Mouse (Mus musculus) erythroblast, embryonic 14.5 days (primary cell): ENCODE measurements at regions not wholly inside any gene's neighbourhood (a gene's known extent, or its start where the extent isn't known, plus 50 kb on each side); places are given as distances from the start of the nearest gene placed in this dataset.

Experiments
- H3K27me3 ChIP-seq: 2 replicates; pipeline ENCODE4 v1.6.1; 2012; ENCODE audit warnings: inconsistent platforms; ENCODE audit not compliant: control insufficient read depth
- H3K36me3 ChIP-seq: 2 replicates; pipeline ENCODE4 v1.6.1; 2012; ENCODE audit warnings: mild to moderate bottlenecking, inconsistent platforms; ENCODE audit not compliant: control insufficient read depth
- H3K4me1 ChIP-seq: 2 replicates; pipeline ENCODE4 v1.6.1; 2012; ENCODE audit warnings: inconsistent platforms; ENCODE audit not compliant: control insufficient read depth
- H3K4me3 ChIP-seq: replicated peaks from 2 replicates; pipeline ENCODE3; 2012; ENCODE audit warnings: moderate library complexity, mild to moderate bottlenecking, inconsistent platforms
- H3K9me3 ChIP-seq: 2 replicates; pipeline ENCODE4 v1.6.1; 2012; ENCODE audit warnings: low read length, inconsistent platforms, mixed read lengths; ENCODE audit not compliant: control insufficient read depth
- GATA1 ChIP-seq: IDR thresholded peaks from 2 replicates; pipeline ENCODE4 v1.6.1; 2012; ENCODE audit warnings: low read length, inconsistent platforms, mixed read lengths
- TAL1 ChIP-seq: IDR thresholded peaks from 3 replicates; pipeline ENCODE4 v1.6.1; 2012; ENCODE audit warnings: low read length, inconsistent platforms, mixed read lengths

DNA sequence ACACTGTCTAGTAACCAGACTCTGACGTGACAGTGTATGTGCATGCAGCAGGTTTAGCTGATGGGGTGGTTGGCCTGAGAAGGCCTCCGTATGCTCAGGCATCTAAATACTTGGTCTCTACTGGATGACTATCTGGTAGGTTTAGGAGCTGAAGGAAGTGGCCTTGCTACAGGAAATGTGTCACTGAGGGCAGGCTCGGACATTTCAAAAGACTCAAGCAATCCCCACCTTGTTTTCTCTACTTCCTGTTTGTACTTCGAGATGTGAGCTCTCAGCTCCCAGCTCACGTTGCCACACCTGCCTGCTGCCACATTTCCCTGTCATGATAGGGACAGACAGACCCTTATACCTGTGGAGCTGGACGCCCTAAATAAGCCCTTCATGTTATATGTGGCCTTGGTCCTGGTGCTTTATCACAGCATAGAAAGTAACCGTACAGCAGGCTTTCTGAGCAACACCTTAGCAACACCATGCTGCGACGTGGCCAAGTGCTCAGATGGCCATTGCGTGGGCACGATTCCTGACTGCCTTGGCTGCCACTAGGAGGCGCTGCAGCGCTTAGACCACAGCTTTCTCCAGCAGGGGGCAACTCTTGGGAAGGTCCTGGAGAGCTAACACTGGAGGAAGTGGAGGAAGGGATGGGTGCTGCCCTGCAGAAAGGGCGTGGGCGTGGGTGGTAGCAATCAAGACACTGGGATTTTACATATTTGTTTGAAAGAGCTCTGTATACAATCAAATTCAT is 165.8 kb upstream of the Zfp637 start:
- Histone ChIP-seq H3K4me3 (no peak overlapping the region), H3K36me3 (no peaks in the 10 kb centered on the region), H3K4me1 (no peaks in the 10 kb centered on the region), H3K27me3 (no peaks in the 10 kb centered on the region), H3K9me3 (no peaks in the 10 kb centered on the region; the same call in 1 of the 2 replicates)
- no peak for TF ChIP-seq TAL1
- TF ChIP-seq GATA1: no peak

GRCm38 (mm10) chr6:117676064-117676821 is 164.7 kb upstream of the Zfp637 start:
- no peak for TF ChIP-seq TAL1
- no peak for TF ChIP-seq GATA1
- Histone ChIP-seq H3K4me1 (no peaks in the 10 kb centered on the region), H3K36me3 (no peaks in the 10 kb centered on the region), H3K4me3 (no peak overlapping the region), H3K27me3 (no peaks in the 10 kb centered on the region), H3K9me3 (peaks cover 3% of the 10 kb centered on the region)

DNA sequence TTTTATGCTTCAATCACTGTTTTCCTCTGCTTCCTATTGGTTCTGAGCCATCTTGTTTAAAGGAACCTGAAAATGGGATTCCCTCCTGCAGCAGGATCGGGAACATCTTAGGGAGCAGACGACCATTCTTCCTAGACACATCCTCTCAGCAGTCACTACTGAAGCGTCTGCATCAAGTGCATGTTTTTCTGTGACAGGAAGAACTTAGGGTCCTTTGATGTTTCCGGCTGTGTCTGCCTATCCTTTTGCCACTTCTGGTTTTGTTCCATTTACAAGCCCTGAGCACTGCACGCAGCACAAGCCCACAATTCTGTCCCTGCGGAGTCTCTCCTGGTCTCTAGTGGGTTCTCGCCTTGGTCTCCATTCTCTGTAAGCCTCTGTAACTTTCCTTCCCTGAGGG is 163.9 kb upstream of the Zfp637 start:
- no peaks in the 10 kb centered on the region for H3K4me1 ChIP-seq
- TF ChIP-seq GATA1: no peak
- TF ChIP-seq TAL1: no peak
- H3K36me3 ChIP-seq: no peaks in the 10 kb centered on the region
- H3K4me3 ChIP-seq: no peak overlapping the region
- H3K27me3 ChIP-seq: no peaks in the 10 kb centered on the region
- peaks cover 5% of the 10 kb centered on the region for H3K9me3 ChIP-seq

DNA sequence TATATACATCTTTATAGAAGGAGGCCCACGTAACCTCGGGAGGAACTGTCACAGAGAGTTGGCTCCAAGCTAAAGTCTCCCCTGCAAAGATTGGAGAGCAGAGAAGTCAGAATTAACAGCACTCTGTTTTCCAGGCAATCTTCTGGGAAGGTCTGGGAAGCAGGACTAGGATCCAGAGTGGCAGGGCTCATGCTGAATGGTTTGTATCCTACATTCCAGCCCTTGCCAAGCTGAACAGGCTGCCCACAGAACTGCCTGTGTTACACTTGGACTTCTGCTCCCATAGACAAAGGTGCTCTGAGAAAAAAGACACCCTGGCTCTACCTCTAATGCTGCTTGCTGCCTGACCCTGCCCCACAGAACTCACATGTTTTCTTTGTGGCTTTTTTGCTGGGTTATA is 163.2 kb upstream of the Zfp637 start:
- H3K4me1 ChIP-seq: no peaks in the 10 kb centered on the region
- no peak overlapping the region for H3K4me3 ChIP-seq
- no peaks in the 10 kb centered on the region for H3K36me3 ChIP-seq
- H3K27me3 ChIP-seq: no peaks in the 10 kb centered on the region
- no peak for TF ChIP-seq TAL1
- TF ChIP-seq GATA1: no peak
- H3K9me3 ChIP-seq: peaks cover 7% of the 10 kb centered on the region

DNA sequence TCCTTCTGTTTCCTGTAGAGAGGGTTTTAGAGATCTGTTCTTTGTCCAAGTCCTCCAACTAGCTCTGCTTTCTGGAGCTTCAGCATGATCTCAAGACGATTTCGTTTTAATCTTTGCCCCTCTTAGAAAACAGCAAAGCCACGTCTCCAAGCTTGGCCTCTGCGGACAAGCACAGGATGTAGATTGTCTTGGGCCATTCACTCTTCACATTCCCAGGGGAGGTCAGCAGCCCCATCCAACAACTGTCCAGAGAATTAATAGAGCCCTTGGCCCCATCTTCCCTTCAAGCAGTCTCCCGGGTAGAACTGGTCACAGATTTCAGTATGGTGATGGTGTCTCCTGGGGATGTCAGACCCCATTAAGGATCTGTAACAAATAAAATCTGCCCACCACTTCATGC is 162.7 kb upstream of the Zfp637 start:
- Histone ChIP-seq H3K4me1 (no peaks in the 10 kb centered on the region), H3K9me3 (peaks cover 7% of the 10 kb centered on the region), H3K4me3 (no peak overlapping the region), H3K27me3 (no peaks in the 10 kb centered on the region), H3K36me3 (no peaks in the 10 kb centered on the region)
- TF ChIP-seq GATA1: no peak
- TF ChIP-seq TAL1: no peak

DNA sequence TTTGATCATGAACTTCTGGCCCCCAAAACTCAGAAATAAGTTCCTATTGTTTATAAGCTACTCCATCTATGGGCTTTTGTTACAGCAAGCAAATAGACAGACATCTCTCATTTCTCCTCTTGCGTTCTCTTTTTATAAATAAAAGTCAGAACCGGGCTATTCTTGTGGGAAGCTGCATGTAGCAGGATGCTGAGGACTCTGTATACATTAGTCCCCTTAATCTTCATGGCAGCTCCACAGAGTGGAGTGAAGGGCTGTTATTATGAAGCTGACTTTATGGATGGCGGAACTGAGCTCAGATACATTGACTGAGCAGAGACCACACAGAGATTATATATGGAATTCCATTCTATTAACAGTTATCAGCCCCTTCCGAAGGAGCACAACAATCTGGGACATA is 162.1 kb upstream of the Zfp637 start:
- no peaks in the 10 kb centered on the region for H3K36me3 ChIP-seq
- peaks cover 7% of the 10 kb centered on the region for H3K9me3 ChIP-seq
- H3K4me1 ChIP-seq: no peaks in the 10 kb centered on the region
- H3K27me3 ChIP-seq: no peaks in the 10 kb centered on the region
- TF ChIP-seq GATA1 (no peak), TAL1 (no peak)
- H3K4me3 ChIP-seq: no peak overlapping the region

DNA sequence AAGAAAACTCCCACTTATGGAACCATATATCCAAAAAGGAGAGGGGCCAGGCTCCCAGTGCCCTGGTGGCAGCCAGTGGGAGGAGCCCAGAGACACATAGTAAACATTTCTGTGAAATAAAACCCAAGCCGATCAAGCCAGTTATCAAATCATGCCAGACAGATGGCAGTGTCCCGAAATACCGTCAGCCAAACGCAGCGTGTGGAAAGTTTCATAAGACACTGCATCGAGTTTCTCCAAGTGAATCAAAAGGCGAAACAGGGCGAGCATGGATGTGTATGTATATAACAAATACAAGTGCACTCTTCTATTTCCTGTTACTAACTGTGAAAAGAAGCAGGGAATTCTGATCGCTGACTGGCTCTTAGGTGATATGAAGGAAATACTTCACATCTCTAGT is 154.8 kb upstream of the Zfp637 start:
- Histone ChIP-seq H3K36me3 (no peaks in the 10 kb centered on the region), H3K4me3 (no peak overlapping the region), H3K4me1 (no peaks in the 10 kb centered on the region), H3K27me3 (no peaks in the 10 kb centered on the region), H3K9me3 (peaks cover 4% of the 10 kb centered on the region; the same call in 1 of the 2 replicates)
- no peak for TF ChIP-seq TAL1
- no peak for TF ChIP-seq GATA1

DNA sequence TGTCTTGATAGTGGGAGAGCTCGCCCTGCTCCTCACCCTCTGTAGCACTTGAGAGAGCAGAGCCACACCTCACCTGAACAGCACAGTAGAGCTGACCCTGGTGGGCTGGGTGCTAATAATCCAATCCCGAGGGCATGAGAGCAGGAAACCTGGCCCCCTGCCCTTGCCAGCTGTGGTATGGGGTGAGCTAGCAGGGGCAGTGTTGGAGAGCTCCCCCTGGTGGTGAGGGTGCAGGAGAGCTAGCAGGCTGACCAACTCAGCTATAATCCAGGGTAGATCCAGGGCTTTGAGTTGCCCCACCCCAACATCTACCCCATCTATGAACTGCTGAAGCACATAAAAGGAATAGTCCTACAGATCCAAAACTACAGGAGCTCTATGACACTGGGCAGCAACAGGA is 153.9 kb upstream of the Zfp637 start:
- Histone ChIP-seq H3K4me3 (no peak overlapping the region), H3K36me3 (no peaks in the 10 kb centered on the region), H3K9me3 (0 out of 2 replicates have a peak, but pooled peaks cover 2% of the 10 kb centered on the region), H3K27me3 (no peaks in the 10 kb centered on the region), H3K4me1 (no peaks in the 10 kb centered on the region)
- TF ChIP-seq GATA1: no peak
- no peak for TF ChIP-seq TAL1

- Histone ChIP-seq H3K4me3 (no peak overlapping the region), H3K9me3 (no peaks in the 10 kb centered on the region), H3K36me3 (no peaks in the 10 kb centered on the region), H3K27me3 (no peaks in the 10 kb centered on the region), H3K4me1 (no peaks in the 10 kb centered on the region)
- TF ChIP-seq TAL1 (no peak), GATA1 (no peak)
Observed at GRCm38 (mm10) chr6:117688664-117689178, 152.3 kb upstream of the Zfp637 start.
